Mouse (Mus musculus): Measurements from ENCODE around the gene 1700020A23Rik. TPM values are rescaled to one million over a fixed set of nuclear protein-coding genes. Genes with fewer than 3 reads are reported as not detected.

Gene 1700020A23Rik
- total RNA-seq, 2 experiments from 2014 or later: not detected

DNA sequence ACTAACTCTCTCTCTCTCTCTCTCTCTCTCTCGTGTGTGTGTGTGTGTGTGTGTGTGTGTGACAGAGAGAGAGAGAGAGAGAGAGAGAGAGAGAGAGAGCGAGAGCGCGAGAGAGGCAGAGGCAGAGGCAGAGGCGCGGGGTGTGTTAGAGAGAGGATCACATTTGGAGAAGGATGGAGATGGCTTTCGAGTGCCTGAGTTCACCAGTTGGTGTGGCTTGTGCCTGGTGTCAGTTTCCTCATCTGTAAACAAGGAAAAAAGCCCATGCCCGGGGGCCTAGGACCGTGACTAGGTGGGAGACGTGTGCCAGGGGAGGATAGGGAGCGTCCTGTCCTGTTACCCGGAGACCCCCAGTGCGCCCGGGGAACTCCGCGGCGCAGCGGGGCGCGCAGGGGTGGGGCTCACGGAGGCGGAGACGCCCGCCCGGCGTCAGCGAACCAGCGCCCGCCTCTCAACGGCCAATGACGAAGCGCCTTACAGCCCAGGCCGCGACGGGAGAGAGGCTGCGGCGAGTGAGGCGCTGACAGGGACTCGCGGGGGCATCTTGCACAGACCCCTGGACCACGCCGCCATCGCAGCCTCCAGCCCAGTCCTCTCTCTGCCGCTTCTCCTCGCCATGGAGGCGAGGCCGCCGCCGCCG, 44.9 kb downstream of the 1700020A23Rik start, which contains the start of gene Ptpra:
Gene Ptpra, plus strand, starts transcription at position 485 of the 640 bp plus-strand sequence.
- peak; percentile 92 for ATAC-seq (replicated peaks; ENCODE audit: poor library complexity)

GRCm38 (mm10) chr2:130450434-130450796, 45.4 kb downstream of the 1700020A23Rik start:
- peak; percentile 55 for ATAC-seq (replicated peaks; ENCODE audit: poor library complexity)

DNA sequence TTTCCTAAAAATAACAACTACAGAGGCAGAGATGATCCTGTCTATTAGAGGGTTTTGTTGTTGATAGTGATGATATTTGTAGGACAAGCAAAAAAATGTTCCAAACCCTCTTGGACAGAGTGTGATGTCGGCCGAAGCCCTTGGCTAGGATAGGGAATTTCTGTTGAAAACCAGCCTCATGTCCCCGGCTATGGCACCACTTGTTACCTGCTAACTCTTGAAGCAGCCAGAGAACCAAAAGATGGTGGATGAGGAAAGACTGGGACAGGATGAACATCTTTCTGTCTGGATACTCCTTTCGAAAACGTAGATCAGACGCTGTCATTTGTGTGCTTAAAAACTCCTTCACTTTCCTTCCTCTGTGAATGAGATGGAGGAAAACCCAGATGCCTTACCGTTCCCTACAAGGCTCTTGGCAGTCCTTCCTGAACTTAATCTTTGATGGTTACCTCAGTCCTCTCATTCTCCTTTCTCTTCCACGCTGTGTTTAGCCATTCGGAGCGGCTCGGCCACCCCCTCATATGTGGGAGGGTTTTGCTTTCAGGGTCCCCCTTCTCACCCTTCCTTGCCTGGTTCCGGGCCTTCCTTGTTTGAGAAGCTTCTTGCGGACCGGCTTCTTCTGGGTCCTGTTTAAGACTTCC, 46.1 kb downstream of the 1700020A23Rik start:
- ATAC-seq (replicated peaks; ENCODE audit: poor library complexity): no peak

GRCm38 (mm10) chr2:130451727-130452090, 46.6 kb downstream of the 1700020A23Rik start:
- no peak for ATAC-seq (replicated peaks; ENCODE audit: poor library complexity)

DNA sequence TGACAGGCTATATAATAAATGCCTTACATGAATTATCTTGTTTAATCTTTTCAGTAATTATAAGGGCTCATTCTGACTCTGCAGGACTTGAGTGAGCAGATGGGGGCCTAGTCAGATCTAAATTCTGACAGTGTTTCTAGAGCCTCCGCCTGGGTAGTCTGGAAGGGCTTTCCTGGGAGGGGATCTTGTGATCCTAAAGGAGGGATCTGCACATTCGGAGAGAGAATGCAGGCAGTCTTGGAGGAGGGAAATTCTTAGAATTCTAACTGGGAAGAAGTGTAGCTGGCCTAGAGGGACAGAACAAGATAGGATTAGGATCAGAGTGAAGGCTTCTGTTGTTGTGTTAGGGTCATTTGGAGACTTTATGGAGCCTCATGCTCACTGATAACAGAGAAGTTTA, 47.2 kb downstream of the 1700020A23Rik start:
- ATAC-seq (replicated peaks; ENCODE audit: poor library complexity): no peak

GRCm38 (mm10) chr2:130453421-130453820, 48.4 kb downstream of the 1700020A23Rik start:
- no peak for ATAC-seq (replicated peaks; ENCODE audit: poor library complexity)

- ATAC-seq (replicated peaks; ENCODE audit: poor library complexity): no peak
Measured at GRCm38 (mm10) chr2:130454748-130455370, 49.8 kb downstream of the 1700020A23Rik start.

Other genes with a start within 250 kb of the 1700020A23Rik start
- 269 and 277 TPM in 2 replicates for gene Snrpb, start 225.9 kb upstream of the 1700020A23Rik start, total RNA-seq (2015)
- gene Snrpb, start 225.9 kb upstream of the 1700020A23Rik start, total RNA-seq (2017): 178 and 224 TPM in 2 replicates
- not detected in 2 replicates for gene Tmc2, start 210.1 kb upstream of the 1700020A23Rik start, total RNA-seq (2015)
- gene Tmc2, start 210.1 kb upstream of the 1700020A23Rik start, total RNA-seq (2017): not detected in 2 replicates
- gene Nop56, start 130.8 kb upstream of the 1700020A23Rik start, total RNA-seq (2015): 433 and 507 TPM in 2 replicates
- 455 and 508 TPM in 2 replicates for gene Nop56, start 130.8 kb upstream of the 1700020A23Rik start, total RNA-seq (2017)
- 160 and 172 TPM in 2 replicates for gene Idh3b, start 120.7 kb upstream of the 1700020A23Rik start, total RNA-seq (2015)
- gene Idh3b, start 120.7 kb upstream of the 1700020A23Rik start, total RNA-seq (2017): 108 and 165 TPM in 2 replicates
- gene Ebf4, start 110.1 kb upstream of the 1700020A23Rik start, total RNA-seq (2015): not detected in 2 replicates
- gene Ebf4, start 110.1 kb upstream of the 1700020A23Rik start, total RNA-seq (2017): not detected in 2 replicates
- gene Cpxm1, start 7.7 kb upstream of the 1700020A23Rik start, total RNA-seq (2015): 0.29 and 1.9 TPM in 2 replicates
- 0.58 and 2.9 TPM in 2 replicates for gene Cpxm1, start 7.7 kb upstream of the 1700020A23Rik start, total RNA-seq (2017)
- not detected in 2 replicates for gene Gm28372, start within 50 bp of the 1700020A23Rik start, total RNA-seq (2015)
- gene Gm28372, start within 50 bp of the 1700020A23Rik start, total RNA-seq (2017): not detected in 2 replicates
- gene Tmem239, start 1.2 kb downstream of the 1700020A23Rik start, total RNA-seq (2015): not detected in 2 replicates
- not detected in 2 replicates for gene Tmem239, start 1.2 kb downstream of the 1700020A23Rik start, total RNA-seq (2017)
- 102 and 115 TPM in 2 replicates for gene Vps16, start 19.1 kb downstream of the 1700020A23Rik start, total RNA-seq (2015)
- 124 and 152 TPM in 2 replicates for gene Vps16, start 19.1 kb downstream of the 1700020A23Rik start, total RNA-seq (2017)
- 10.3 and 15.5 TPM in 2 replicates for gene Pced1a, start 19.4 kb downstream of the 1700020A23Rik start, total RNA-seq (2015)
- 11.7 and 13.6 TPM in 2 replicates for gene Pced1a, start 19.4 kb downstream of the 1700020A23Rik start, total RNA-seq (2017)
- gene Ptpra, start 45.0 kb downstream of the 1700020A23Rik start, total RNA-seq (2015): 47.2 and 67.1 TPM in 2 replicates
- 123 and 143 TPM in 2 replicates for gene Ptpra, start 45.0 kb downstream of the 1700020A23Rik start, total RNA-seq (2017)
- 60.3 and 71.9 TPM in 2 replicates for gene Mrps26, start 158.5 kb downstream of the 1700020A23Rik start, total RNA-seq (2015)
- gene Mrps26, start 158.5 kb downstream of the 1700020A23Rik start, total RNA-seq (2017): 47.2 and 67.3 TPM in 2 replicates
- not detected in 2 replicates for gene Oxt, start 170.9 kb downstream of the 1700020A23Rik start, total RNA-seq (2015)
- gene Oxt, start 170.9 kb downstream of the 1700020A23Rik start, total RNA-seq (2017): not detected in 2 replicates
- not detected in 2 replicates for gene Avp, start 177.3 kb downstream of the 1700020A23Rik start, total RNA-seq (2015)
- gene Avp, start 177.3 kb downstream of the 1700020A23Rik start, total RNA-seq (2017): not detected in 2 replicates
- gene Fastkd5, start 224.8 kb downstream of the 1700020A23Rik start, total RNA-seq (2015): 16.1 and 21.0 TPM in 2 replicates
- 20.3 and 22.8 TPM in 2 replicates for gene Fastkd5, start 224.8 kb downstream of the 1700020A23Rik start, total RNA-seq (2017)
- 5.7 and 9.3 TPM in 2 replicates for gene Ubox5, start 224.8 kb downstream of the 1700020A23Rik start, total RNA-seq (2015)
- gene Ubox5, start 224.8 kb downstream of the 1700020A23Rik start, total RNA-seq (2017): 7.1 and 7.3 TPM in 2 replicates
- 0.15 and 0.32 TPM in 2 replicates for gene Lzts3, start 237.5 kb downstream of the 1700020A23Rik start, total RNA-seq (2015)
- gene Lzts3, start 237.5 kb downstream of the 1700020A23Rik start, total RNA-seq (2017): 0.27 TPM in 1 of 2 replicates, not detected in the other